Mouse (Mus musculus) brain, embryonic 14.5 days (tissue): Measurements from ENCODE around the gene Psmb8.

Experiments
- CTCF ChIP-seq: fragments of 200-500 bp; IDR thresholded peaks from 2 replicates; pipeline ENCODE4 v1.5.1; 2012; ENCODE audit warnings: inconsistent platforms, mild to moderate bottlenecking, moderate library complexity, borderline replicate concordance; ENCODE audit not compliant: insufficient read depth, insufficient read length; ENCODE audit errors: extremely low read depth
- POLR2A ChIP-seq: fragments of 200-500 bp; IDR thresholded peaks from 2 replicates; pipeline ENCODE4 v1.6.1; 2012; ENCODE audit warnings: mild to moderate bottlenecking, inconsistent platforms, borderline replicate concordance; ENCODE audit not compliant: poor library complexity, insufficient read depth, insufficient read length, severe bottlenecking; ENCODE audit errors: extremely low read depth

DNA sequence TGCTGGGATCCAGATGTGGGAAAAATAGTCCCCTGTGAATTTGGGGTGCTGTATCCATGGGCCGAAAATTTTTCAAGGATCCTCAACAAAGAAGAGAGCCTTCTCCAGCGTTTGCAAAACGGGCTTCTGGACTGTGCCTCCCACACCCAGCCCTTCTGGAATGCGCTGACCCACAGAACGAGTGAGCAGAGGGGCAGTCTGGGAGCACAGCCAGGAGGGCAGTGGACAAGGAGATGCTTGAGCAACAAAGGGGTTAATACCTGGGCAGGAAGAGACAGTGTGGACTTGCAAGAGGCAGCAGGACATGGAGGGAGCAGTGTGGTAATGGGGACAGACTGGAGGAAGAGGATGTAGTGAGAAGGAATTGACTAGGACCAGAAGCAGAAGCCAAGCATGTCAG lies 42.0 kb upstream of the Psmb8 start:
- TF ChIP-seq POLR2A (no peak), CTCF (no peak)
